Mouse (Mus musculus) embryo, embryonic 11.5 days (tissue): ENCODE measurements around the gene Arl8a.
A peak's percentile ranks its signal among the peaks of the same experiment; 100 is the strongest.
"Not testable (repeated sequence)": the region's sequence is repeated elsewhere in the genome, so short reads cannot be mapped to it uniquely, and the experiment has no call there.

ENCODE experiments used
- DNase-seq: peaks from one replicate; pipeline ENCODE4 v3.0.0-alpha.2; 2012; ENCODE audit warnings: low read depth, low spot score

Arl8a gene

GRCm38 (mm10) chr1:135146077-135146945 is at the start of gene Arl8a:
Arl8a (plus strand) TSS chr1:135146824.
- peak; percentile 63 for DNase-seq

DNA sequence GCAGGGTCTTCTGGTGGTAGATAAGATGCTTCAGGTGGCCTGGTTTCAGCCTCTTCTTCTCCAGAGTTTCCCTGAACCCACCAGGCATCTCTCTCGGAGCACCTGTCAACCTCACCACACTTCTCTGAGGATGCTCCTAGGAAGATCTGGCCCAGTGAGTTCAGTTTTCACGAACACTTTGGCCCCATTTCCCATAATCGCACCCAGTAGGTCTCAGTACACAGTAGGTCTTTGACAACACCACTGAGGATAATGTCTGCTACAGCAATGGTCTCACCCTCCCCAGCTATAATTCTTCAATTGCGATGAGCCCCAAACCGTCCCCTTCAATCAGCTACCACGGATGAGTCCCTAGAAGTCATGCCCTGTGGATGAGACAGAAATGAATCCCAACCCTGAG is 49.2 kb upstream of the Arl8a start:
- no peak for DNase-seq

DNA sequence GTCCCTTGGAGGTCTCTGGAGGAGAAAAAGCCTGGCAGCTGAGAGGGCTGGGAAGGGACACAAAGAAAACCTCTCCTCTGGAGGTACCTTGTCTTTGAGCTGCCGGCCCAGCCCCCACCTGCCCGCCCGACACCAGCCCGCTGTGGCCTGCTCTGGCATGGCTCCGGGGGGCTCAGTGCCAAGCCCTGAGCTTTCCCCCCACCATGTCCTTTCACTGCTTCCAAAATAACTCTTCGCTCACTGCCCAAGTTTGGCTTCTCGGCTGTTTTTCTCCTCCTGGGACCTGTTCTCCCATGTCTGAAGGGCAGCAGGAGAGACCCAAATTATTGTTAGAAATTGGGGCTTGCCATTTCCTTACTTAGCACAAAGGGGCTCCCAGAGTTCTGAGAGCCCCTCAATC is 48.2 kb upstream of the Arl8a start:
- no peak for DNase-seq

DNA sequence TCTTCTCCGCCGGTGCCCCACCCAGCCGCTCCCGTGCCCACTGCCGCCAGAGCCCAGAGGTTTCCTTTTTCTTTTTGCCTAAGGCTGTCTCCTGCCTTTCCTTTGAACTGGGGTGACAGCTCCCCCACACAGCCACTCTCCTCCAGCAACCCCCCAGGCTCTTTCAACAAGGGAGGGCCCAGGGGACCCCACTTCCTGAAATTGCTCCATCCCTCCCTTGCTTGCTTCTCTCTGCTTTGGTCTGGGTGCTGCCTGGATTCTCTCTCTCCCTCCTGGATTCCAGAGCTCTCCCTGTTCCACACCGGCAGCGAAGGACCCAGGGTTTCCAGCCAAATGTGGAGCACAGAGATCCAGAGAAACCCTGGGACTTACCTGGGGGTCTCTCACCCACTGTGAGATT is 46.2 kb upstream of the Arl8a start:
- no peak for DNase-seq

DNA sequence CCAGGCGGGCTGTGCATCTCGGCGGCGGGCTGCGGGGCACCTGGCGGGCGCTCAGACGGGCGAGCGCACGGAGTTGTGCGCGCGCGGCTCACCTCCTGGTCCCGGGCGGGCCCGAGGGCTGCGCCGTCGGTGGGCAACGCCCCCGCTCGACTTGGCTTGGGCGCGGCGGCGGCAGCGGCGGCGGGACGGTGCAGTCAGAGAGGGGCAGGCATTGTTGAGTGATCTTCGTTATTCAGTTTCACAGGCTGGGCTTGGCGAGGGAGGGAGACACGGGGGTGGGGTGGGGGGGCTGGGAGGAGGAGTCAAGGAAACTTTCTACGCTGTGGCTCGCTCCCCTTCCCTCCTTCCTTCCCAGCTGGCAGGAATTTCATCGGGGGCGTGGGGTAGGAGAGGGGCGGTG is 41.5 kb upstream of the Arl8a start, which contains the start of gene Lgr6:
Gene Lgr6 (minus strand): TSS at position 153 of the 400 bp plus-strand sequence.
- no peak for DNase-seq

DNA sequence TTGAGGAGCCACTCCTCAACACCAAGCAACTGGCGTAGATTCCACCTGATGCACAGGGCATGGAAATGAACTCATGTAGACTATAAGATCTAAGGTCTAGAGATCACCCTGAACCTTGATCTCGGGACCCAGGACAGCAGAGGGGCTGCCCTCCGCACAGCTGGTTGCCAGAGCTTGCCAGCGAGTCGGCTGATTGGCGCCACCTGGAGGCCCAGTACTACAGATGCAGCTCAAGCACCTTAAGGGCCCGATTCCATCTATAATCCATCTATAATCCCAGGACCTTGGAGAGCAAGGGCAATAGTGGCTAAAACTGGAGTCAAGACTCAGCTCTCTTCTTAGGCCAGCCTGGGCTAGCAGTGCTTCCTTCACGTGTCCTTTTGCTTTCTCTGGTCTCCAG is 40.7 kb upstream of the Arl8a start:
- peak; percentile 54 for DNase-seq

DNA sequence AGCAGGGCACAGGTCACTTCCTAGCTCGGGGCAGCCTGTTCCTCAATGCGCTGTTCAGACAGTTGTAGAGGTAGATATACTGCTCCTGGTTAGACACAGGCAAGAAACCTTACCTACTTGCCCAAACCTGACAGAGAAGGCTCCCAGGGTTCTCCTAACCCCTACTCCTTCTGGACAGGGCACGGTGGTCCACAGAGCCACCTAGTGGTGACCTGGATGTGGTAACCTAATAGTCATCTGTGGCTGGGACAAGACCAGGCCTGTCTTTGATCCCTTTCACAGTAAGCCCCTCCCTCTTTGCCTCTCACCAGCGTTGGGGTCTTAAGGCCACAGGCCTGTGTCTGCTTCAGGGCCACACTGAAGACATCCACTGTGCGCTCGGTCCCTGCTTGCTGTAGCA is 38.0 kb upstream of the Arl8a start:
- no peak for DNase-seq

DNA sequence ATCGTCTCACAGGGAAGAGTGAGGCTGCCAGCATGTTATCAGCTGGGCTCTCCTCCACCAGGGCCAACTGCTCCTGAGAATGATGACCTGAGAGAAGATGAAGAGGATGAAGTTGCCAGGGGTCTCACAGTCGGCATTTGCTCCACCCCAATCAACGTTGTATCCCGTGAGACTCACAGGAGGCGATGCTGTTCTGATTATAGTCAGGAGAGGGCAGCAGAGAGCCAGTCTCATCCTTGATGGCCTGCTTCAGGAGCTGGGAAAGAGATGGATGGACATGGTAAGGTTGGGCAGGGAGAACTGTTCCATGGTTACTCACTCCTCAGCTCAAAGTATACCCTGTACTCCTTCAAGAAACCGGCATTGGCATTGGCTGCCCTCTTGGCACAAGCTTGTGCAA is 36.5 kb upstream of the Arl8a start:
- DNase-seq, result peak; percentile 59

DNA sequence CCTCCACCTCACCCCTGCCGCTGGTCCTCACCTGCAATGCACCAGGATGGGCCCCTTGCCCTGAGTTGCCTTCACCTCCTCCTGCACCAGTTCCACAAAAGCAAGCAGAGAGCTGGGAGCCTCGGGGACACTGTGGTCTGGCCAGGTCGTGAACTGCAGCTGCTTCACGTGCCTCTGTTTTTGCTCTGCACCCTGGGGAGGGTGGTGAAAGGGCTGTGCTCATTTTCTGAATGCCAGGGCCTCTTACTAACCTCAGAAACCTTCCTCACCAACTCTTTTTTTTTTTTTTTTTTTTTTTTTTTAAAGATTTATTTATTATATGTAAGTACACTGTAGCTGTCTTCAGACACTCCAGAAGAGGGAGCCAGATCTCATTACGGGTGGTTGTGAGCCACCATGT is 35.4 kb upstream of the Arl8a start:
- not testable (repeated sequence) for DNase-seq

- DNase-seq, result no peak
Observed at GRCm38 (mm10) chr1:135112661-135113060, 34.0 kb upstream of the Arl8a start.

GRCm38 (mm10) chr1:135124573-135125363 is 21.9 kb upstream of the Arl8a start:
- no peak for DNase-seq

DNA sequence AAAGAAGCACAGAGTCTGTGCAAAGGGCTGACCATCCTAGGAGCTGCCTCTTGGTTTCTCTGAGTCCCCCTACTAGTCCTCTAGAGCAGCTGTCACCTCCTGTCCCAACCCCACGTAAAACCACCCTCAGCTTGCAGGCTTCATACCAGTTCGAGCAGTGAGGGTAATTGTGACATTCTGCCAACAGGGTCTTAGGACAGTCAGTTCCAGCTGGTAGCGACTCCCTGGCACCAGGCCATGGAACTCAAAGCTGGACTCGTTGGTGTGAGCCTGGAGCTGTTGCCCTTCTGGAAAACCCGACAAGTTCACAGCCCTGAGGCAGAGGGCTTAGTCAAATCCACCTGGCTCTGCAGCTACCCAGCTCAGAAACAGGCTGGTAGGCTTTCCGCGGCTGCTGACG is 20.6 kb upstream of the Arl8a start:
- DNase-seq, result no peak

DNA sequence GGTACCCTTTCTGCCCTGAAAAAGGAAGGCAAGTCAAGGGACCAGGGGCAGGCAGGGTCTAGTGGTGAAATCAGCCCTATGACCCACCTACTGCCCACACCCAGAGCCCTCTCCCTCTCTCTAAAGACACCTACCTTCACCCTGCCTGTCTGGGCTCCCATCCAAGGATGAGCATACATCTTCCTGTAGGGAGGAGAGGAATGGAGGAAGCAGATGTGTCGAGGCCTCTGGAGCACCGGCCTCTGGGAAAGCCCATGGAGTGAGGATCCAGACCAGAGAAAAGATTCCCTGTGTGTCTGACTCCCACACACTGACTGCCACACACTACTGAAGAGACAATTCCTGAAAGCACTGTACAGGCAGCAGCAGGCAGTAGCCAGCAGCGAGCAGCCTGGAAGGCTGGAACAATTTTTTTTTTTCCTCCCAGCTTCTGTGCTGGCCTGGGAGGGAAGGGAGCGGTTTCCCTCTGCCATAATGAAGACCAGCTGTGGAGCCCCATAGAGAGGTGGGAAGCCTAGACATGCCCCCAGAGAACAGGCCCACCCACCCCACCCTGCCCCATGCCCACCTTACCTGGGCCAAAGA is 20.1 kb upstream of the Arl8a start:
- no peak for DNase-seq

DNA sequence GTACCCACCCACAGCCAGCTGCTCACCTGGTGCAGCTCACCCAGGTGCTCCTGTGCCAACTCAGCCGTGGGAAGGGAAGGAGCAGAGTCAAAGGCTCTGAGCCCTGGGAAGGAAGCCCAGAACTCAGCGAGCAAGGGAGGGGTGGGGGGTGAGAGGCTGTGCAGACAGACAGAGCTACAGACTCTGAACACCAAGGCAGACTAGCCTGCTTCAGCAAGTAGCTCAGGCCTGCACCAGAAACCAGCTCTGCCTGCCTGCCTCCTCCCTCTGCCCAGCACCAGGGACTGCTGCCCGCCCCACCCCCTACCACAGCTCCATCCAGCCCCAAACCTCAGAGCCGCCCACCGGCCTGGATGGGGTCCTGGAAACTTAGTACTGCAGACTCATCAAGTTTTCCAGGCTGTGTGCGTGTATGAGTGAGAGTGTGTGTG is 18.6 kb upstream of the Arl8a start:
- no peak for DNase-seq

GRCm38 (mm10) chr1:135128986-135129385 is 17.6 kb upstream of the Arl8a start:
- no peak for DNase-seq

- DNase-seq, result no peak
Observed at GRCm38 (mm10) chr1:135129543-135130183, 17.0 kb upstream of the Arl8a start.

GRCm38 (mm10) chr1:135130376-135131018 is 16.1 kb upstream of the Arl8a start:
- no peak for DNase-seq

DNA sequence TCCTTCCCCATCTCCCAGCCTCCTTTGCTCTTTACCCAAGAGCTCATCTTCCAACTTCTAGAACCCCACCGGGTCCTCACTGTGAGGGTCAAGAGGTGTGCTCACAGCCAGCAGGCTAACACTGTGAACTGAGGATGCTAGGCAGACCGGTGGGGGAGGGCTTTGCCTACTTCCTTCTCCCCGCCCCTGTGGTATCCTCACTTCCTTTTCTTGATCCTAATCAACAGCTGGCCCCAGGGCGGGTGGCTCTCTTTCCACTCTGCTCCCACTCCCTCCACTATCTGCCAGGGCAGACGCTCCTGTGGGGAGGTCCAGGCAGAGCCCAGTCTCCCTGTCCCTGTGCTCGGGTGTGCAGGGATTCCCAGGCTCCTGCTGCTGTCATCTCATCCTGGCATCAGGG is 15.6 kb upstream of the Arl8a start:
- no peak for DNase-seq

- DNase-seq, result no peak
Observed at GRCm38 (mm10) chr1:135131560-135131959, 15.1 kb upstream of the Arl8a start.

- no peak for DNase-seq
Observed at GRCm38 (mm10) chr1:135132473-135132872, 14.2 kb upstream of the Arl8a start, which contains the start of gene Ptpn7. Ptpn7 (plus strand) TSS chr1:135132700.

GRCm38 (mm10) chr1:135132893-135133369 is 13.7 kb upstream of the Arl8a start:
- DNase-seq, result no peak
